Mouse (Mus musculus): ENCODE measurements at regions not wholly inside any gene's neighbourhood (a gene's known extent, or its start where the extent isn't known, plus 50 kb on each side); places are given as distances from the start of the nearest gene placed in this dataset.

DNA sequence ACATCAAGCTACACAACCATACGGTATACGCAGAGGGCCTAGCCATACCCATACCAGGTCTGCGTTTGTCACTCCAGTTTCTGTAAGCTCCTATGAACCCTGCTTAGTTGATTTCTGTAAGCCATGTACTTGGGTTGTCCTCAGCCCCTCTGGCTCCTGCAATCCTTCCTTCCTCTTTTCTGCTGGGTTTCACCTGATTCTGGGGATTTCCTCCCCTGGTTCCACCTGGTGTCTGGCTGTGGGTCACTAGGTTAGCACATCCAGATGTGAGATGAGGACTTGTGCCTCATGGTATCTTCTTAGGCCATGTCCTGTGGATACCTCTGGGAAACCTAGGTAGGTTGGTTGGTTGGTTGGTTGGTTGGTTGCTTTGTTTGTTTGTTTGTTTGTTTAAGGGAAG, 526.5 kb downstream of the Rps29 start:
- TF ChIP-seq CTCF (IDR thresholded peaks at IDR 0.05; ENCODE audit: low read depth) (no peak), EP300 (optimal IDR thresholded peaks at IDR 0.05) (no peak)

Data from stomach, postnatal 0 days (tissue).